Mouse (Mus musculus): ENCODE measurements around the gene Gnat2.

DNA sequence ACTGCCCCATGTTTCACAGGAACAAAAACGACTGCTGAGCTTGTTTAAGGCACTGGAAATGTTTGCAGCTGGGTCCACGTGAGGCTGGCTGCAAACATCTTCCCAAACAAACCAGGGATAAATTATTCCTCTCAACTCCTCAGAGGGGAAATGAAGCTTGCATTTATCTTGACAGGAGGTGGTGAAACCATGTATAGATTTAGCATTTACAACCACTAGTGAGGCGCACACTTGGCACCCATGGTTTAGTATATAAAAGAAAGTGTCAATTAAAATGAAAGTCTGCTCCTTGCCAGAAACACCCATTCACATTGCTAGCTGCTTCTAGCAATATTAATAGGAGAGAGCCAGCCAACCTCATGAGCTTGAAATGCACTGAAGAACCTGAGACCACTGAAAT lies 9.0 kb downstream of the Gnat2 start:
- TF ChIP-seq CTCF (IDR thresholded peaks at IDR 0.05; ENCODE audit: low read depth, low read length) (no peak), POLR2A (IDR thresholded peaks at IDR 0.05; ENCODE audit: insufficient read depth, low read length) (no peak), EP300 (IDR thresholded peaks at IDR 0.05; ENCODE audit: insufficient read depth, low read depth, low read length) (no peak)

All from ES-Bruce4 (cell line).